Mouse (Mus musculus) cerebellum, adult 9-10 months (tissue): ENCODE measurements around the gene Fam131b.

Source experiments
- DNase-seq: peaks from one replicate; pipeline ENCODE4 v3.0.0; 2022

Gene Fam131b

GRCm38 (mm10) chr6:42324482-42325267 lies at the start of gene Fam131b:
Fam131b (minus strand) TSS chr6:42324643.
- DNase-seq, result peak; percentile 85

- DNase-seq, result no peak
These were observed 49.4 kb upstream of the Fam131b start for GRCm38 (mm10) chr6:42373669-42374430.

- DNase-seq, result peak; percentile 74
These were observed 48.5 kb upstream of the Fam131b start, which contains the start of gene Epha1 for GRCm38 (mm10) chr6:42372816-42373547. Epha1 (minus strand) TSS chr6:42373268.

- DNase-seq, result no peak
These were observed 48.0 kb upstream of the Fam131b start for GRCm38 (mm10) chr6:42372421-42372815.

GRCm38 (mm10) chr6:42372001-42372400 lies 47.6 kb upstream of the Fam131b start:
- DNase-seq, result no peak

- DNase-seq, result no peak
These were observed 46.4 kb upstream of the Fam131b start for GRCm38 (mm10) chr6:42370630-42371363.

- DNase-seq, result no peak
These were observed 45.4 kb upstream of the Fam131b start for GRCm38 (mm10) chr6:42369870-42370269.

- no peak for DNase-seq
These were observed 40.8 kb upstream of the Fam131b start for GRCm38 (mm10) chr6:42365215-42365614.

- DNase-seq, result no peak
These were observed 40.2 kb upstream of the Fam131b start for GRCm38 (mm10) chr6:42364607-42365006.

- DNase-seq, result no peak
These were observed 39.6 kb upstream of the Fam131b start for GRCm38 (mm10) chr6:42364066-42364465.

- DNase-seq, result no peak
These were observed 38.5 kb upstream of the Fam131b start for GRCm38 (mm10) chr6:42362974-42363373.

GRCm38 (mm10) chr6:42362497-42362896 lies 38.1 kb upstream of the Fam131b start:
- DNase-seq, result no peak

GRCm38 (mm10) chr6:42362074-42362473 lies 37.6 kb upstream of the Fam131b start:
- DNase-seq, result no peak

- DNase-seq, result no peak
These were observed 36.8 kb upstream of the Fam131b start for GRCm38 (mm10) chr6:42361041-42361895.

GRCm38 (mm10) chr6:42360231-42360840 lies 35.9 kb upstream of the Fam131b start:
- no peak for DNase-seq

GRCm38 (mm10) chr6:42359364-42360147 lies 35.1 kb upstream of the Fam131b start:
- DNase-seq, result no peak

- no peak for DNase-seq
These were observed 34.5 kb upstream of the Fam131b start for GRCm38 (mm10) chr6:42358901-42359300.

- no peak for DNase-seq
These were observed 33.5 kb upstream of the Fam131b start for GRCm38 (mm10) chr6:42357901-42358300.

- no peak for DNase-seq
These were observed 32.5 kb upstream of the Fam131b start for GRCm38 (mm10) chr6:42356913-42357312.
